Mouse (Mus musculus) MN1 (cell line): ENCODE data around the gene Plppr1.

Experiments
- DNase-seq: peaks from one replicate; pipeline ENCODE4 v3.0.0-alpha.2; 2016; ENCODE audit warnings: low spot score

Plppr1 gene

DNA sequence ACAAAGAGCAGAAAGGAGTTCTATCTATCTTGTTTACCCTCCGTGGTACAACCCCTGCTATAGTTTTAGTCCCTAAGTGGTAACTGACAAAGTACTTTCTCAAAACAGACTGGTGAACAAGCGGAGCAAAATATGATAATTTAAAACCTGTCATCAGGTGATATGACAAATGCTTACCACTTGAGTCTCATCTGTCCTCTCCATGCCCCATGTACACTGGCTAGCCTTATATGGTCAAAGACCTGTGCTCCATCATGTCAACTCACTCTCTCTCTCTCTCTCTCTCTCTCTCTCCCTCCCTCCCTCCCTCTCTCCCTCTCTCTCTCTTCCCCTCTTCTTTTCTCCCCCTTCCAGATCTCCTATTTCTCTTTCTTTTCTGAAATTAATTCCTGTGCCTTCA, 59.8 kb downstream of the Plppr1 start:
- DNase-seq, result no peak

DNA sequence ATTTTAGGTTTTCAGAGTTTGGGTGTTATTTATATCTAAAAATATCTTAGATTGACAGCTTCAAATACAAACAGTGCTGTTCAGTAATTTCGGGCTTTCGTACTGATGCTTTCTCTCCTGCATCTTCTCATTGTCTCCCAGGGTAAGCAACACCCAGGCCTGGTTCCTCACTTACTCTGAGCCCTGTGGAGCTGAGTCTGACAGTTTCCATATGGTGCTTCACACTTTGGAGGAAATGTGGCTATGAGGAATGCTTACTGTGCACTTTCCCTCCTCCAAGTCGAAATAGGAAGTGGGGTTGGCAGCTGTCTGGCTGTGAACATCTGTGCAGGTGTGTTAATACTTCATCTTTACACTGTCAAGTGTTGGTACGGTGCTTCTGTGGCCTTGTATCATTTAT, 85.7 kb downstream of the Plppr1 start:
- no peak for DNase-seq

DNA sequence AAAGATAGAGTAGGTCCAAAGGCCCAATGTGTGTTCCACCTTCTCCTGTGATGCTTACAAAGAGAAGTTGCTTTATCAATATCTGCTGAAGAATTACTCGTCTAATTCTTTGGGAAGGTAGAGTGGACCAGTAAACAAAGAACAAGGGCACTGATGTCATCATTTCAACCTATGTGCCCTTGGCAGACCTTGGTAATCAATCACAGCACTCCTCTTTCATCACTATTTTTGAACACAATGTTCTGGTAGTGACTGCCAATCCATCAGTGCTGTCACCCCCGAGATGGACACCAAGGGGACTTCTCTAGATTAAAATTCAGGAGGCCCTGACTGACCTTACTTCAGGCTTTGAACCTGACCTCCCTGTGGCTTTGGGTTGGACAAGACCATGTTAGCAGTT, 89.7 kb downstream of the Plppr1 start:
- no peak for DNase-seq

DNA sequence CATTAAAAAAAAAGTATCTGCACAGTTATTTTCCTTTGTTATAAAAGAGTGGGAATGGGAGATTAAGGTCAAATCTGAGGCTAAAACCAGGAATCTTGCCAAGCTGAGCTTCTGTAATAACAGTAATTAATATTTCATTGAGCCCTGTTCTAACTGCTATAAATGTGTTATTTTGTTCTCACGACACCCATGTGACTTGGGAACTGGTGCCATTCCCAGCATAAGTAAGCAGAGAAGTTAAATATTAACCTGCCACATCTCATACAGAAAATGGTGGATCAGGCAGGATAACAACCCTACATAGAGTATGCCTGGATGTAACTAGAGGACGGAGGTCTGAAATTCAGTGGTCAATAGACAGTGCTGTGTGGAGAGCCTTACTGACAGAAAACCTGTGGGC, 90.2 kb downstream of the Plppr1 start:
- DNase-seq, result no peak

DNA sequence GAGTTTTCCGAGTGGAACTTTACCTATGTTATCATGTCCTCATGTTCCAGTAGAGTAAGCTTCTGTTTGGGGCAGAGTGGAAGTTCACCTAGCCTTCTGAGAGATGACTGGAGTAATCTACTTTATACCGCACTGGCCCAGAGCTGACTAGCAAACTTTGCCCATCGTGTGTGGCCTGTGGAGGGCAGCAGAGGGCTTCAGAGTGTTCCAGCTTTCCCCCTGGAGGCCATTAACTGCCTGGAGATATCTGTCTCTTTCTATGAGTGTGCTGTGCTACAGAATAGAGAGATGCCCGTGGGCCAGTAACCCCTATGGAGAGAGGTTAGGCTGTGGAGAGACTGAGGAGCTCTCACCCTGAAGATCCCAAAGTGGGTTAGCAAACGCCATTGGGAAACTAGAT, 94.8 kb downstream of the Plppr1 start:
- DNase-seq, result no peak

DNA sequence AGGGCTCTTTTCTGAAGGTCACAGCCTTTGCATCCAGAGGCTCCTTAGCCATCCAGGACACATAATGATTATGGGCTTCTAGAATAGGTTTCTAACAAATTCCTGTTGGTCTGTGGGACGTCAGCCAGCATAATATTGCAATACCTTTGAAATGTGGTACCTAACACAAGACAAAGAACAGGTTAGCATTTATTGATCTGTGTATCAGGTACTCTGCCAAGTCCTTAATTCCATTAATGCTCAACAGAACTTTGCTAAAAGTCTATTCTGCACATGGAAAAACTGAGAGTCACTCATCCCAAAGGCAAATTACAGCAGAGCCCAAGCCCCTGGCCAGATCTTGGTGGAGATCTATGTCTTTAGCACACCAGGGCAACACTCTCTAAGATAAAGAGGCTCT, 97.7 kb downstream of the Plppr1 start:
- DNase-seq, result no peak

DNA sequence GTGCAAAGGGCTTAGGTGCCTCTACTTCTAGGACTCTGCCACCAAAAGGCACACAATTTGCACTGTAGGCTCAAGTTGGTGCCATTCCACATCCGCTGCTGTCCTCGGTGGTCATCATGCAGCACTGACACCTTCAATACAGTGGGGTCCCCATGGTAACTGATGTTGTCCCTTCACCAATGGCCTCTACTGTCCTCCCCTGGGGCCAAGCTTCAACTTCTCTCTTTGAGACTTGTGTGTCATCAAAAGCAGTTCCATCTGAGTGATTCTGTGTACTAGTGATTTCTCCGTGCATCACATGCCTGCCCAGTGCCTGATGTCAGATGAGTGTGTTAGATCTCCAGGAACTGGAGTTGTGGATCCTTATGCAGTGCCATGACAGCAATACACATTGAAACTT, 104.2 kb downstream of the Plppr1 start:
- DNase-seq, result no peak

DNA sequence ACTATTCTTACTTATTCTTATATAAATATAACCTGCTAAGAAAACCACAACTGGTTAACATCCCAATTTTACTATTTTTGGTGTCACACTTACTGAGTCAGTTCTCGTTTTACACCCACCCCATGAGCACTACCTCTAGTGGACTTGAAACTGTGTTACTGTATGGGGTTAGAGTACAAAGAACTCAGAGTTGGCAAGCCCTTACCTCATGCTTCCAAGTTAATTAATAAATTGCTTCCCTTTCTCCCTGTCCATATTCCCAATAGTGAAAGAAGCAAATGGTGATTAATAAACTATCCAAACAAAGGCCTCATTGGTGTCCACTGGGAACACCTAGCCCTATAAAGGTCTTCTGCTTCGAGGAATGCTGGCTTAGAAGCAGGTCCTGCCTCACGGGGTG, 107.3 kb downstream of the Plppr1 start:
- no peak for DNase-seq

DNA sequence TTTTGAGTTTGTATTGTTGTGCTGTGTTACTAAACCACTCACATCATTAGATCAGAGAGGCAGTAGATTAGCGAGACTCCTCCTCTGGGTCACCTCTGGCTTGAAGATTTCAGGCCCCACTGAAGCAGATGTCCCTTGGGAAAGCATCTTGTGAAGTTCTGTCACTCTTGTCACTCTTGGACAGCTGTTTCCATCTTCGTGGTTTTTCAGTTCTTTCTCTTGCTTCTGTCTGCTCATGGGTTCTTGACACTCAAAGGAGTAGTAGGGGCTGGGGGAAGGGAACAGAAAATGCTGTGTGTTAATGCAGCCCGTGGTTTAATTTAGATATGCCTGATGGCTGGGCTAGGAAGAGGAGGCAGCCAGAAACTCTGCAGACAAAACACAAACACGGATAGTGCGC, 108.0 kb downstream of the Plppr1 start:
- DNase-seq, result no peak

DNA sequence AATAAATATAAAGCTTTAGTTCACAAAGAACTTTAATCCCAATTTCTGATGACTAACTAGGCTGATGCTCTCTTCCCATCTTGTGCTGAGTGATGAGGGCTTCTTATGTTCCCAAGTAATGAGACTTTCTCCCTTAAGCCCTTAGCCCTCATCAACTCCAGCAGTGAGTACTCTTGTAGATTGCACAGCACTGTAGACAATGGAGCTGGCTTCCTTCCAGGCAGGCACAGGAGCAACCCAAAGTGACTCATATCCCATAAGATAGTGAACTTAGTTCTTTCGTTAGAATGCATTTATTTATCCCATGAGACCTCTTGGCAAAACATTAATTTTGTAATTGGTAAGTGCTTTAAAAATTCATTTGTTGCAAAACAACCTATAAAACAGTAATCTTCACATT, 110.4 kb downstream of the Plppr1 start:
- no peak for DNase-seq

DNA sequence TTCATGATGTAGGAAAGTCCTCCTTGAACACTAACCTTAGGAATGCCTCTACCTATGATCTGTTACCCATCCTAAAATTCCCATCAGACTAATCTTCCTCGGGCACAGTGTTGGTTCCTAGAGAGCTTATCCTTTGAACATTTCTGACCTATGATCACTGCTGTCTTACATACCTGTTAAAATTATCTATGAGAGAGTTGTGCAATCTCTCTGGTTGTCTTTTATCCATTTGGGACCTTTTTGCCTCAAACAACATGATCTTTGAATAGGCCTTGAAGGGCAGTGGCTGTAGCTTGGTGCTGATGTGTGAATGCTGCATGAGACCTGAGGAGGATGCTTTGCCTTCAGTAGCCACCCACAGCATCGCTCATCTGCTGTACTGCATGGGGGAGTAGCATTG, 119.0 kb downstream of the Plppr1 start:
- no peak for DNase-seq

DNA sequence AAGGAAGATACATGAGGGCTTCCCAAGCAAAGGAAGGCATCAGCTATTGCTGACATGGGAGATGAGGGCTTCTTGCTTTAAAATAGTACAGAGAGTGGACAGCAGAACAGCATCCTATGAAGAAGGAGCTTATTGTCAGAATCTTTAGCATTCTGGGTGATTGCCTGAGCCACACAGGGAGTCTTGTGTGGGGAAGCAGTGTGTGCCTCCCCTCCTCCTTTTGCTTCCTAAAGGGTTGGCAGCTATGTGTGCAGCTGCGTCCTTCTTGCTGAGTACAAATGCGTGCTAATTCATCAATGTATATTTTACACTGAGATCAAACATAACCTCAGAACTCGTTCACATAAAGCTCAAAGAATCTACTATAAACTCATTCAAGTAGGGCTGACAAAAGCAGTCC, 119.8 kb downstream of the Plppr1 start:
- DNase-seq, result no peak

DNA sequence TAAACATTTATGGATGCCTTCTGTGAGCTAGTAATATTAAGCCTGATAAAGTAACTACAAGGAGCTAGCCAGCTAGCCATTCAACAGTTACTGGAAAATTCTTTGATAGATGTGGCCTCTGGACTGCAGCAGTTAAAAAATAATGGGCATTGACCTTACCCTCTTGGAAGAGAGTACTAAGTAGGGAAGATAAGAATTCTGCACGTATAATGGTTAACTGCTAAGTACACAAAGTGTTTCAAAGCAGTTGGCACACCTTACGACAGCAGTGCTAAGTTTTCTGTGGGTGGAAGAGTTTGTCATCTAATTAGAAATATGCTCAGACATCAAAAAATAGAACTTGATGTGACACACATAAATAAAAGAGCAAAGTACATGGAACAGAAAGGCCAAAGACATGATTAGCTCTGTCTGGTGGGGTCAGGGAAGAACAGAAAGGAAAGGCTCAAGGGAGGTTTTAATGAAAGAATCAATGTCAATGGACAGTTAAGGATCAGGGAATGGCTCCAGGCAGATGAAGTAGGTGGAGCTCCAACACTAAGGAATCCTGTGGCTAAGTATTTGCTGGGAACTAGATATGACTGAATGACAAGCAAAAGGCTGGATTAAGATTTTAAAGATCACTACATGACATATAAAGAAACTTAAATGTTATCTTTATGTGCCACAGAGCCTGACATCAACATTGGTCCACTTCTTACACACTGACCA, 120.6 kb downstream of the Plppr1 start:
- DNase-seq, result no peak

DNA sequence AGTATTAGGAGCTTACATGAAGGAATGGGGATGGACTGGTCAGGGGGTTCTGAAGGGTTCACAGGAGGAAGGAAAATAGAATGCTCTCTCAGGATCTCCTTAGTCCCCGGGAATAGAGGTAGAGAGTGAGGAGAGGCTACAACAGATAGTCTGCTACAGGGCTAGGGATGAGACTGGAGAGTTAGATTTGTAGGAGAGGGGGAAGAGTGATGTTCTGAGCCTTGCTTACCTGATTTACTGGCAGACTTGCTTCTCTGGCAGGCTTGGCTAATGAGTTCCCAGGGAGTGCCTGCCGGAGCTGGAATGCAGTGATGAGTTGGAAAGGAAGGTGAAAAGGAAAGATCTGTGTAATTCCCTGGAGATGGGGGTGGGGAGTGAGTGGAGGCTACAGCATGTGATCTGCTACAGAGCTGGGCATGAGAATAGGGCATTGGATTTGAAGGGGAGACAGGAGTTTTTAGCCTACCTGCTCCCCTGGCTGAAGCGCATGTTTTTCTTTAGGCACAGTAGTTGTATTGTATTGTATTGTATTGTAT, 131.0 kb downstream of the Plppr1 start:
- no peak for DNase-seq

DNA sequence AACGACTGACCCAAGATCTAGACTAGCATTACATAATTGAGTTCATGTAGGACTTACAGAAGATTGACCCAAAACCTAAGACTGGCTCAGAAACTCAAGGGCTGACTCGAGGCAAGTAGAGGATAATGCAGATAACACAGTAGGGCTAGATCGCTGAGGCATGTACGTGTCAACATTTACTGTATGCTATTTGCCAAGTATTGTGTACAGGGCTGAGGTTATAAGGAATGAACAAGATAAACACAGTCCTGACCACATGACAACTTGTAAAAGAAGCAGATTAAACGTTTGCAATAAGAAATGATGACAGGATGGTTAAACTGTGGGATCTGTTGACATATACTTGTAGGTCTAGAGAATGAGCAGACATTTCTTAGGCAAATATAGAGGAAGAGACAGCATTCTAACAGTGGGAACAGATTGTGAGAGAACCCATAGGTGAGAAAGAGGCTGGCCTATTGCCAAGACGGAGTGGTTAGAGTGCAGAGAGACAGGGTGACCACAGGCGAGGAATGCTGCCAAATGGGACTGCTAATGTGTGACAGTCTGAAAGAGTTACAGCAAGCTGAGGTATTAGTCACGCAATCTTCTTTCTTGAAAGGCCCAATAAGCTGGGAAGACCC, 138.2 kb downstream of the Plppr1 start:
- no peak for DNase-seq

DNA sequence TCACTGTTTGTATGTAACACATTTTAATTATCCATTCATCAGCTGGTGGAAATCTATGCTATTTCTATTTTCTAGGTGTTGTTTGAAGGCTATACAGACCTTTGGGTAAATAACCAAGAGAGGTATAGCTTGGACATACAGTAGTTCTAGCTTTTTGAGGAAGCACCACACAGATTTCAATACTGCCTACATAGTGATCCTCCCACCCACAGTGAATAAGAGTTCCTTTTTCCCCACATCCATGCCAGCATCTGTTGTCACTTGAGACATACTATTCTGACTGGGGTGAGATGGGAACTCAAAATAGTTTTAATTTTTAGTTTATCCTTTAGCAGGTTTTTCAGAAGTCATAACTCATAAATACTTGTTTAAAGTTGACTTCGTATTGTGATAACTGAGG, 151.4 kb downstream of the Plppr1 start:
- no peak for DNase-seq

DNA sequence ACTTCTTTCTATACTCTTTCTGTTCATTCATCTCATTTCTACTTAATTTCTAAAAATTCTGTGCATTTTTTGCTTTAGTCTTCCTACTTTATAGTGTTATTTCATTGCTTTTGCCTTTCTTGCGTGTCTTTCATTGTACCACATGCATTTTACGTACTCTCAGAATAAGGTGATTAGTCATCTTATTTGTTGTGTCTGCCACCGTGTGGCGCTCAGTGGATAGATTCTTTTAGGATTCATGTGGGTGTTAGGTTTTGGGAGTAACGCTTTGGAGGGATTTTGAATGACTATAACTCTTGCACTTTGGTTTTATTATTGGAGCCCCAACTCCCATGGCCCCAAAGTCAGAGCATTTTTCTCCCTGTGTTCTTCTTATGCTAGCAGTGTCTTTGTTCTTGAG, 152.5 kb downstream of the Plppr1 start:
- DNase-seq, result no peak

DNA sequence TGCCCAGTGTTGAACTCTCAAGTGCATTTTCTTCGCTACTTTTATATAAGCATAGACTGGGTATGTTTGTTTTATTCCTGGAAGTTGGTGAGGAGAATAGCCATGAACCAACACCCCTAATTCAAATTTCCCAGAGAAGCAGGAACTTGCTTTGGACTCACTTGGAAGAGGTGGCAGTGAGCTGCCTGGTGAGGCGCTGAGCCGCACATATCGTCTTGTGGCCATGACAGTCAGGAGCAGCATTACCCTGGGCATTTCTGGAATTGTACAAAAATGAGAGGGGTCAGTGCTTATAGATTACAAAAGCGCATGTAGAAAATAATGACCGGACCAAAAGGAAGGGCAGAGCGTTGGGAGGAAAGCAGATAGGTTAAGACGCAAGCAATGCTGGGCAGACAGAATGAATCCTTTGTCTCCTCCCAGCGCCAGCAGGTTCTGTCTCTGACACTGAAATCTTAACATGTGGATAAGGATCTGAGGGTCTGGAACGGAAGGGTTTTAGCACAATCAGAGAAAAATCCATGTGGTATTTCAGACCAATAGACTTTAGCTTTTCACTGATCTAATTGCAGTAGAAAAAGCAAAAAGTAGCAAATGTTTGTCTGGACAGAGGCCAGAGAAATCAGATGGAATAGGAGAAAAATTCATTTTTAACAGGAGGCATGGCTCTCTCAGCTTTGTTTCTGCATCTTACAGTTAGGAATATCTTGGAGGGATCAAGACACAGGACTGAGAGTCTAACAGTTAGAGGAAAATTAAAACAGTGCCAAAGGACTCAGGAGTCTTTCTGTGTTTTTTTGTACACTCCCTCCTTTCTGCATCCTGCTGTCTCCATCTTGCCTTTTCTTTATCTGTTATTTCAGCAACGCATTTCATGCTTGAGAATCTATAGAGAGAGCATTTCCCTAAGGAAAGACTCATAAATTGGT, 153.8 kb downstream of the Plppr1 start:
- DNase-seq, result no peak

DNA sequence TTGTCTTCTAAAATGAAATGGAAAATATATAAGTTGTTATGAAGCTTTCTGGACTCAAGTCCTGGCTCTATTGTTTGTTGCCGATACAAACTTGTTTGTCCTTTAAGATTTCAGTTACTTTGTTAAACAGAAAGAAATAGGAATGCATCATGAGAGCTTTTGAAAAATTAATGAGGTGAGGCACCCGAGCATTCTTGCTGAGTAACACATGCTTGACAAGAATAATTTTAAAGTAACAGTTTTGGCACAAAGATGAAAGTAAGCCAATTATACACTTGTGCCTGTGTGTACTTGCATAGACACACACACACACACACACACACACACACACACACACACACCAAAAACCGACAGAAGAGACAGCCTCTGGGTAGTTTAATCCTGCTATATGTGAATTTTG, 155.3 kb downstream of the Plppr1 start:
- no peak for DNase-seq

DNA sequence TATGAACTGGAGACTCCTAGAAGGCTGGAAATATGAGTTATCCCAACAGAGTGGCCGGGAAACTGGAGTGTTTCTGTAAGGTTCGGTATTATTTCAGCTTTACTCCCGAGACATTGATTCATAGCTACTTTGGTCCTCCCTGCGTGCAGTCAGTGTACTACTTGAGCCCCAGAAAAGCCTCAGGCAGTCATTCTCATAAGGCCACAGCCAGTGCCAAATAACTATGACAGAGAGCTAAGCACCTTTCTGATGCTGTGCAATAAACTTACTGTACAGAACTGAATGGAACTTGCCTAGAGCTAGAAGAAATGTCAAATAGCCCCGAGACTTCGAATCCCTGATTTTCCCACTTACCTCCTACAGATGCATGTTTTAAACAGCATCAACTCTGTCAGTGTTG, 164.4 kb downstream of the Plppr1 start:
- DNase-seq, result no peak

DNA sequence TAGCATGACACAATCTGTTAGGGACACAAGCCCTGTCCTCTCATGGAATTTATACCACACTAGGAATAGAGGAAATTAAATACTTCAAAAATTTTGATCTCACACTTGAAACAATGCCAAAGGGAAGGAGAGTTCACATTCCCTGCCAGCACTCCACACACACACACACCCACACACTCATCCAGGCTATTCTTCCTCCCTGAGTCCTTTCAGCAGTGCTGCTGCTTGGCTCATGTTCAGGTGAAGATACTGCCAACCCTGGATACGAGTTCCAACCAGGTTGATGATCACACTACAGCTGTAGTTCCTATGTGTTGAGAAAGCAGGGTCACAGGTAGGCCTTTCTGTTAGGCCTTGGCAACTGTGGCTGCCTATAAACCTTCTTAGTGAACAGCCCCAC, 165.9 kb downstream of the Plppr1 start:
- no peak for DNase-seq

DNA sequence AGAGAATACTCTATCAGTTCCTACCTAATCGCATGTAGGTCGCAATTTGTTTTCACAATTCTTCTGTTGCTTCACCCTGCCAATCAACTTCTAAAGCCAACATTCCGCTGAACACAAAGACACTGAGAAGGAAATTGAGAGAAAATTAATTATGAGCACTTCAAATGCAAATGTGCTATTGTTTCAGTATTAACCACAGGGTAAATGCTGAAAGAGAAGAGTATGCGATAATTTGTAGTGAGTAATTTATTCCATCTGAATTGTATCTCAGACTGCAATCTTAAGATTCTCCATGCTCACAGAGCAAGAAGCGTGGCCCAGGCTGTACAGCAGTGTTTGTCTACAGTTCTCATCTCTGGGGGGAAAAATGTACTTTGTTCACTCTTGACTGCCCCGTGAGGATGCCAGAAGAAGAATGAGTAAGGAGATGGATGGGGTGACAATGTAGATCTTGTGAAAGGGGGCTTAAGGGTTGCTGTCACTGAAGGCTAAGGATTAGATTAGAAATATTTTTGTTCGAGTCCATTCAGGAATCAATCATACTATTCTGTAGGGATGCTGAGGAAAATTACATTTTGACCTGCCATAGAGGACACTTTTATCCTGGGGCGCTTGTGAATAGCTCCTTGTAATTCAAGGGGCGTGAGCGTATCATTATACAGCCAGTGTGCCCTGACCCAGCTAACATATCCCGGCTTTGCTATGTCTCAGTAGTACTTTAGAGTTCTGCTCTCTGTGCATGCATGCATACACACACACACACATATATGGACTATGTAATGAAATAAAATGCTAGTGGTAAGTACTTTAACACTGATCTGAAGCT, 173.3 kb downstream of the Plppr1 start:
- no peak for DNase-seq
